Mouse (Mus musculus) olfactory bulb, adult 2 months (tissue): ENCODE data around the gene Slc35b2.

Experiments used
- CTCF ChIP-seq: fragments of 200-500 bp; IDR thresholded peaks from 2 replicates; pipeline ENCODE4 v1.5.1; 2012; ENCODE audit warnings: low read depth, mild to moderate bottlenecking, low read length, moderate library complexity; ENCODE audit not compliant: insufficient read depth
- POLR2A ChIP-seq: fragments of 200-500 bp; IDR thresholded peaks from 2 replicates; pipeline ENCODE4 v1.6.1; 2012; ENCODE audit warnings: mild to moderate bottlenecking, low read depth, low read length, moderate library complexity; ENCODE audit not compliant: insufficient read depth

DNA sequence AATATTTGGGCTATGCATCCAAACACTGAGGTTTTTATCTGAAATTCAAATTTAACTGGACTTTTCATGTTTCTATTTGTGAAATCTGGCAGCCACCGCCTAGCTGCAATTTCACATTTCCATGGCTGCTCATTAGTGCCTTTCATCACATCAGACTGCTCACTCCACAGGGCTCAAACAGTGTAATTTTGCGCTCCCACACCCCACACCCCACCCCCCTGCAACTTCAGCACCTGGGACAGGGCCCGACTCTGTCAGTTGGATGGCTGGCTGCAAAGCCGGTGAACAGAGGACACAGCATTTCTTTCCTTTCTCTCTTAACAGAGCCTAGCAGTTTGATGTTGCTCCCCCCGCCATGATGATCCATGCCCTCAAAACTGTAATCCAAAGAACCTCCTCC lies 27.4 kb upstream of the Slc35b2 start:
- TF ChIP-seq POLR2A (no peak), CTCF (no peak)
